Mouse (Mus musculus) heart, adult 2 months (tissue): ENCODE data around the gene Mitd1.

Experiments
- CTCF ChIP-seq: fragments of 200-600 bp; IDR thresholded peaks from 2 replicates; pipeline ENCODE4 v1.8.1; 2022; ENCODE audit warnings: antibody characterized with exemption, mild to moderate bottlenecking, moderate library complexity
- POLR2A ChIP-seq: fragments of 200-500 bp; IDR thresholded peaks from 2 replicates; pipeline ENCODE4 v1.6.1; 2011; ENCODE audit warnings: mild to moderate bottlenecking, low read depth, low read length, control low read depth; ENCODE audit not compliant: insufficient read depth

- TF ChIP-seq CTCF (no peak), POLR2A (no peak)
These were observed 5.8 kb downstream of the Mitd1 start for GRCm38 (mm10) chr1:37884451-37884850.
